Mouse (Mus musculus): ENCODE data around the gene Tmem267.
A peak's percentile ranks its signal among the peaks of the same experiment; 100 is the strongest.
"Not testable (repeated sequence)": the region's sequence is repeated elsewhere in the genome, so short reads cannot be mapped to it uniquely, and the experiment has no call there.

Gene Tmem267

GRCm38 (mm10) chr13:119487880-119488580 lies at the start of gene Tmem267, which contains the start of gene 3110070M22Rik:
Gene Tmem267 (plus strand): TSS chr13:119488039.
Gene 3110070M22Rik (minus strand): TSS chr13:119488383.
- peak; percentile 93 for DNase-seq

- no peak for DNase-seq
Observed at GRCm38 (mm10) chr13:119442244-119442643, 45.6 kb upstream of the Tmem267 start.

GRCm38 (mm10) chr13:119453563-119453962 lies 34.3 kb upstream of the Tmem267 start:
- no peak for DNase-seq

- DNase-seq = no peak
Observed at GRCm38 (mm10) chr13:119455082-119455481, 32.8 kb upstream of the Tmem267 start.

GRCm38 (mm10) chr13:119456342-119456741 lies 31.5 kb upstream of the Tmem267 start:
- no peak for DNase-seq

GRCm38 (mm10) chr13:119461900-119462595 lies 25.8 kb upstream of the Tmem267 start:
- DNase-seq = peak; percentile 5

GRCm38 (mm10) chr13:119462596-119463560 lies 25.0 kb upstream of the Tmem267 start, which contains the start of gene 4833420G17Rik:
Gene 4833420G17Rik (plus strand): TSS chr13:119462768.
- DNase-seq = peak; percentile 97

GRCm38 (mm10) chr13:119476631-119477030 lies 11.2 kb upstream of the Tmem267 start:
- no peak for DNase-seq

- DNase-seq = no peak
Observed at GRCm38 (mm10) chr13:119477789-119478188, 10.1 kb upstream of the Tmem267 start.

GRCm38 (mm10) chr13:119487354-119487753 lies 485 bp upstream of the Tmem267 start:
- peak; percentile 4 for DNase-seq

GRCm38 (mm10) chr13:119492083-119492482 lies 4.2 kb downstream of the Tmem267 start:
- DNase-seq = not testable (repeated sequence)

GRCm38 (mm10) chr13:119494938-119495337 lies 7.1 kb downstream of the Tmem267 start:
- not testable (repeated sequence) for DNase-seq

- DNase-seq = peak; percentile 88
Observed at GRCm38 (mm10) chr13:119596321-119597211, 108.7 kb downstream of the Tmem267 start.

GRCm38 (mm10) chr13:119598466-119598865 lies 110.6 kb downstream of the Tmem267 start:
- peak; percentile 34 for DNase-seq

- DNase-seq = not testable (repeated sequence)
Observed at GRCm38 (mm10) chr13:119599066-119599465, 111.2 kb downstream of the Tmem267 start.

- DNase-seq = not testable (repeated sequence)
Observed at GRCm38 (mm10) chr13:119599498-119599897, 111.7 kb downstream of the Tmem267 start.

GRCm38 (mm10) chr13:119600166-119600565 lies 112.3 kb downstream of the Tmem267 start:
- DNase-seq = peak; percentile 76

- peak; percentile 86 for DNase-seq
Observed at GRCm38 (mm10) chr13:119602688-119603331, 115.0 kb downstream of the Tmem267 start.

GRCm38 (mm10) chr13:119603890-119604289 lies 116.1 kb downstream of the Tmem267 start:
- DNase-seq = peak; percentile 19

- not testable (repeated sequence) for DNase-seq
Observed at GRCm38 (mm10) chr13:119604322-119604721, 116.5 kb downstream of the Tmem267 start.

- DNase-seq = no peak
Observed at GRCm38 (mm10) chr13:119618841-119619240, 131.0 kb downstream of the Tmem267 start.
